Mouse (Mus musculus) myocyte (in vitro differentiated cells): ENCODE results near the gene Fam187a. TPM values are rescaled to one million over a fixed set of nuclear protein-coding genes. Genes with fewer than 3 reads are reported as not detected.

Source experiments
- H3K27me3 ChIP-seq: one replicate; pipeline ENCODE4 v1.6.1; 2011; ENCODE audit not compliant: control insufficient read depth, insufficient read depth, insufficient read length
- H3K36me3 ChIP-seq: one replicate; pipeline ENCODE4 v1.6.1; 2011; ENCODE audit not compliant: control insufficient read depth, insufficient read depth
- H3K4me2 ChIP-seq: one replicate; pipeline ENCODE4 v1.6.1; 2011; ENCODE audit warnings: low read depth, control low read depth
- H3K4me3 ChIP-seq: one replicate; pipeline ENCODE4 v1.5.1; 2011; ENCODE audit warnings: mild to moderate bottlenecking, control low read depth, moderate library complexity
- H3K79me2 ChIP-seq: one replicate; pipeline ENCODE4 v1.6.1; 2011; ENCODE audit not compliant: control insufficient read depth, insufficient read depth
- H3ac ChIP-seq: one replicate; pipeline ENCODE4 v1.6.1; 2011; ENCODE audit not compliant: control insufficient read depth, insufficient read length
- CEBPB ChIP-seq: IDR thresholded peaks from 2 replicates; pipeline ENCODE4 v1.6.1; 2011; ENCODE audit warnings: mild to moderate bottlenecking, moderate library complexity; ENCODE audit not compliant: poor library complexity, insufficient read depth, severe bottlenecking
- E2F4 ChIP-seq: IDR thresholded peaks from one replicate; pipeline ENCODE4 v1.6.1; 2011; ENCODE audit warnings: mild to moderate bottlenecking, control low read depth, moderate library complexity; ENCODE audit not compliant: insufficient read depth
- MAX ChIP-seq: IDR thresholded peaks from one replicate; pipeline ENCODE4 v1.6.1; 2011; ENCODE audit warnings: low read depth, mild to moderate bottlenecking, control low read depth
- MYOD1 ChIP-seq, 3 experiments: IDR thresholded peaks; one replicate each; pipeline ENCODE4 v1.6.1; 2011; ENCODE audit warnings: control low read depth in 2 of 3, low read depth in 2 of 3, mild to moderate bottlenecking in 2 of 3, moderate library complexity in 1 of 3; ENCODE audit not compliant: insufficient read length in 2 of 3, control insufficient read depth in 1 of 3
- MYOG ChIP-seq, 3 experiments: IDR thresholded peaks; one replicate each; pipeline ENCODE4 v1.6.1; 2011; ENCODE audit warnings: control low read depth in 2 of 3, low read depth in 2 of 3, mild to moderate bottlenecking in 2 of 3; ENCODE audit not compliant: insufficient read length in 2 of 3, control insufficient read depth in 1 of 3, insufficient read depth in 1 of 3
- POLR2A ChIP-seq: IDR thresholded peaks from one replicate; pipeline ENCODE4 v1.6.1; 2011; ENCODE audit warnings: low read depth, mild to moderate bottlenecking, control low read depth, moderate library complexity; ENCODE audit not compliant: insufficient read length
- POLR2AphosphoS2 ChIP-seq: IDR thresholded peaks from one replicate; pipeline ENCODE4 v1.6.1; 2011; ENCODE audit warnings: low read depth, control low read depth; ENCODE audit not compliant: insufficient read length
- REST ChIP-seq: IDR thresholded peaks from one replicate; pipeline ENCODE4 v1.6.1; 2011; ENCODE audit warnings: mild to moderate bottlenecking, control low read depth, moderate library complexity; ENCODE audit not compliant: insufficient read depth, insufficient read length
- SRF ChIP-seq: IDR thresholded peaks from one replicate; pipeline ENCODE4 v1.6.1; 2011; ENCODE audit warnings: low read depth; ENCODE audit not compliant: control insufficient read depth, insufficient read length
- TCF12 ChIP-seq: IDR thresholded peaks from one replicate; pipeline ENCODE4 v1.6.1; 2011; ENCODE audit warnings: mild to moderate bottlenecking, control low read depth; ENCODE audit not compliant: poor library complexity, insufficient read depth, severe bottlenecking
- TCF3 ChIP-seq: IDR thresholded peaks from one replicate; pipeline ENCODE4 v1.6.1; 2011; ENCODE audit warnings: low read depth, control low read depth; ENCODE audit not compliant: insufficient read length
- USF1 ChIP-seq: IDR thresholded peaks from one replicate; pipeline ENCODE4 v1.6.1; 2011; ENCODE audit warnings: low read depth, mild to moderate bottlenecking, control low read depth, moderate library complexity
- polyA plus RNA-seq: library from polyadenylated mRNA; unstranded; fragments of >200 nt; fragmentation: generic; extraction: Trizol; gene quantifications from one replicate; pipeline ENCODE4 v1.2.1, GENCODE M21; 2012; ENCODE audit warnings: missing spikeins

Fam187a gene
- polyA plus RNA-seq, 1 experiment: not detected

- Histone ChIP-seq H3K36me3 (no peaks in the 10 kb centered on the region), H3K4me2 (no peak overlapping the region), H3K79me2 (no peaks in the 10 kb centered on the region), H3ac (no peak overlapping the region), H3K27me3 (peaks cover 9% of the 10 kb centered on the region), H3K4me3 (no peak overlapping the region)
- TF ChIP-seq SRF: no peak
- TF ChIP-seq MAX: no peak
- peak; percentile 39; the same call in 1 of the 2 replicates for TF ChIP-seq CEBPB
Measured at GRCm38 (mm10) chr11:102890096-102890495, 5.1 kb downstream of the Fam187a start.

DNA sequence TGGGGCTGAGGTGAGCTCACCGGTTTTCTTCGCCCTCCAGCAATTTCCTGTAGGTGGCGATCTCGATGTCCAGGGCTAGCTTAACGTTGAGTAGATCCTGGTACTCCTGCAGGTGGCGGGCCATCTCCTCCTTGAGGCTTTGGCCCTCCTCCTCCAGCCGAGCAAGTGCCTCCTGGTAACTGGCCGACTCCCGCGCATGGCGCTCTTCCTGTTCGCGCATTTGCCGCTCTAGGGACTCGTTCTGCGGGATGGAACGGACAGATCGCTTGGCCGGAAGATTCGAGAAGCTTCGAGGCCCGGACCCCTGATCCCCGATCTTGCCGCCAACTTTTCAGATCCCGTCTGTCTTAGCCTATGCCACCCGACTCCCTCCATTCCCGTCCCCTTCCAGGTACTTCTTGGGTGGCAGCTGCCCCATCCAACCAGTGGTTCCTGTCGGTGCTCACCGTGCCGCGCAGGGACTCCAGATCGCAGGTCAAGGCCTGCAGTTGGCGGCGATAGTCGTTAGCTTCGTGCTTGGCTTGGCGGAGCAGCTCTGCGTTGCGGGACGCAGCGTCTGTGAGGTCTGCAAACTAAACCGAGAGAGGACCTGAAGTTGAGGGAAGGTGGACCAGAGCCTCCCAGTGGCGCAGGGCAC is 8.2 kb downstream of the Fam187a start:
- no peaks in the 10 kb centered on the region for H3K27me3 ChIP-seq
- no peaks in the 10 kb centered on the region for H3K36me3 ChIP-seq
- H3K4me2 ChIP-seq: no peak overlapping the region
- no peak overlapping the region for H3ac ChIP-seq
- no peak overlapping the region for H3K4me3 ChIP-seq
- no peak for TF ChIP-seq CEBPB
- TF ChIP-seq USF1: no peak
- no peak for TF ChIP-seq POLR2AphosphoS2
- no peak for TF ChIP-seq MYOD1 (IDR thresholded peaks at IDR 0.05; ENCODE audit: control insufficient read depth in 1 of 3, insufficient read length in 2 of 3, low read depth in 2 of 3)
- no peak for TF ChIP-seq TCF3
- TF ChIP-seq TCF12: no peak
- H3K79me2 ChIP-seq: no peaks in the 10 kb centered on the region

DNA sequence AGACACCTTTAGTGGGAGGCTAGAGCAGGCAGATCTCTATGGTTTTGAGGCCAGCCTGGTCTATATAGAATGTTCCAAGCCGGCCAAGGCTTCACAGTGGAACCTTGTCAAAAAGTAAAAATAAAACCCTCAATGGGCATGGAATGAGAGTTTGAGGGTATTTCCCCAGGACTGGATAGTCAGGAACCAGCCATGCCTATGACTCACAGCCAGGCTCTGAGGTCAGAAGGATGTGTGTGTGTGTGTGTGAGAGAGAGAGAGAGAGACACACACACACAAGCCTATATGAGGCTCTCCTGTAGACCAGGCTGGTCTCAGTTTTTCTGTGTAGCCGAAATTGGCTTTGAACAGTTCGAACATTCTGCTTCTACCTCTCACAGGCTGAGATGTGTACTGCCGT is 9.7 kb downstream of the Fam187a start:
- no peaks in the 10 kb centered on the region for H3K36me3 ChIP-seq
- TF ChIP-seq POLR2A (no peak), MYOD1 (IDR thresholded peaks at IDR 0.05; ENCODE audit: control insufficient read depth in 1 of 3, insufficient read length in 2 of 3, low read depth in 2 of 3) (no peak), MYOG (IDR thresholded peaks at IDR 0.05; ENCODE audit: control insufficient read depth in 1 of 3, insufficient read depth in 1 of 3, insufficient read length in 2 of 3, low read depth in 2 of 3) (no peak), TCF3 (no peak), CEBPB (no peak), REST (no peak), MAX (no peak), SRF (no peak)
- no peak overlapping the region for H3K4me3 ChIP-seq
- no peak overlapping the region for H3K4me2 ChIP-seq
- no peak overlapping the region for H3ac ChIP-seq
- H3K79me2 ChIP-seq: no peaks in the 10 kb centered on the region
- no peaks in the 10 kb centered on the region for H3K27me3 ChIP-seq

GRCm38 (mm10) chr11:102895779-102896178 is 10.8 kb downstream of the Fam187a start:
- Histone ChIP-seq H3K4me2 (no peak overlapping the region), H3ac (no peak overlapping the region)
- TF ChIP-seq TCF12 (no peak), USF1 (no peak), MYOD1 (IDR thresholded peaks at IDR 0.05; ENCODE audit: control insufficient read depth in 1 of 3, insufficient read length in 2 of 3, low read depth in 2 of 3) (no peak), POLR2A (no peak), TCF3 (no peak), MAX (no peak), MYOG (IDR thresholded peaks at IDR 0.05; ENCODE audit: control insufficient read depth in 1 of 3, insufficient read depth in 1 of 3, insufficient read length in 2 of 3, low read depth in 2 of 3) (no peak), E2F4 (no peak), SRF (no peak), CEBPB (no peak)

DNA sequence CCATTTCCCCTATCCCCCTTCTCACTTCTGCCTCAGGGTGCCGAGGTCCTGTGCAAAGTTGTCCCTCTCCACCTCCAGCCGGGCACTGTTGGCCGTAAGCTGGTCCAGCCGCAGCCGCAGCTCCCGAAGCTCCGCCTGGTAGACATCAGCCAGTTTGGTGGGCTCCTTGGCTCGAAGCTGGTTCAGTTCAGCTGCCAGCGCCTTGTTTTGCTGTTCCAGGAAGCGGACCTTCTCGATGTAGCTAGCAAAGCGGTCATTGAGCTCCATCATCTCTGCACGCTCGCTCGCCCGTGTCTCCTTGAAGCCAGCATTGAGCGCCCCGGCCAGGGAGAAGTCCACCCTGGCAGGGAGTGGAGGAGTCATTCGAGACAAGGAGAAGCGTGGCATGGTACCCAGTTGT is 11.7 kb downstream of the Fam187a start:
- Histone ChIP-seq H3K36me3 (no peaks in the 10 kb centered on the region), H3ac (no peak overlapping the region), H3K79me2 (no peaks in the 10 kb centered on the region), H3K4me3 (no peak overlapping the region), H3K4me2 (no peak overlapping the region), H3K27me3 (no peaks in the 10 kb centered on the region)
- no peak for TF ChIP-seq MYOD1 (IDR thresholded peaks at IDR 0.05; ENCODE audit: control insufficient read depth in 1 of 3, insufficient read length in 2 of 3, low read depth in 2 of 3)
- TF ChIP-seq POLR2AphosphoS2: no peak
- no peak for TF ChIP-seq TCF3
- TF ChIP-seq CEBPB: no peak
- TF ChIP-seq USF1: no peak
- no peak for TF ChIP-seq POLR2A
- TF ChIP-seq MYOG (IDR thresholded peaks at IDR 0.05; ENCODE audit: control insufficient read depth in 1 of 3, insufficient read depth in 1 of 3, insufficient read length in 2 of 3, low read depth in 2 of 3): no peak
- TF ChIP-seq MAX: no peak
- no peak for TF ChIP-seq TCF12
- TF ChIP-seq SRF: no peak
- no peak for TF ChIP-seq E2F4
- TF ChIP-seq REST: no peak

More at GRCm38 (mm10) chr11:102895779-102896178, 10.8 kb downstream of the Fam187a start:
- Histone ChIP-seq H3K4me3 (no peak overlapping the region), H3K27me3 (no peaks in the 10 kb centered on the region), H3K36me3 (no peaks in the 10 kb centered on the region), H3K79me2 (no peaks in the 10 kb centered on the region)
